Mouse (Mus musculus): ENCODE data around the gene Kat8. TPM values are rescaled to one million over a fixed set of nuclear protein-coding genes. Genes with fewer than 3 reads are reported as not detected.
A peak's percentile ranks its signal among the peaks of the same experiment; 100 is the strongest.

Gene Kat8
- 10 to 100 TPM; 34.7 to 35.4 TPM for total RNA-seq (2021)
- long read RNA-seq, experiment 1, transcript Kat8-201 (11 exons, 1,579 nt) = major isoform, 17 of 22 reads
- long read RNA-seq, experiment 1, partial matches to known transcripts = 3 of 22 reads
- long read RNA-seq, experiment 1, other reads (novel, unspliced or antisense) = 2 of 22 reads
- long read RNA-seq, experiment 2, transcript Kat8-201 (11 exons, 1,579 nt) = major isoform, 7 of 12 reads
- long read RNA-seq, experiment 2, partial matches to known transcripts = 3 of 12 reads
- long read RNA-seq, experiment 2, other reads (novel, unspliced or antisense) = 2 of 12 reads

GRCm38 (mm10) chr7:127912190-127912871 is at the start of gene Kat8:
Gene Kat8, plus strand, starts transcription at chr7:127912516.
- peak within 1 kb of the TSS; percentile 92 for H3K4me3 ChIP-seq
- intact Hi-C loops (cut with DNase I) = loop anchor here (2.0 kb wide), 3 partner anchors 22 to 54 kb away; partner anchors contain the start of genes Fus, Zfp646 and Zfp668
- no peak for TF ChIP-seq CTCF (IDR thresholded peaks at IDR 0.05)
- peak within 1 kb of the TSS; percentile 98 for H3K27ac ChIP-seq
- DNase-seq (ENCODE audit: extremely low spot score in 1 of 2, low spot score in 2 of 2) = peak; percentile 82 to 85

GRCm38 (mm10) chr7:127866434-127866833 is 45.9 kb upstream of the Kat8 start:
- TF ChIP-seq CTCF (IDR thresholded peaks at IDR 0.05) = no peak
- no peak for DNase-seq (ENCODE audit: extremely low spot score in 1 of 2, low spot score in 2 of 2)
- Histone ChIP-seq H3K27ac (no peak overlapping the region), H3K4me3 (no peak overlapping the region)
- intact Hi-C loops (cut with DNase I) = no loop called here

- Histone ChIP-seq H3K4me3 (no peak overlapping the region), H3K27ac (peak overlapping the region; percentile 47)
- DNase-seq (ENCODE audit: extremely low spot score in 1 of 2, low spot score in 2 of 2) = no peak
- intact Hi-C loops (cut with DNase I) = loop anchor here (2.0 kb wide), 1 partner anchor 15 kb away; no protein-coding TSS in a partner anchor
- TF ChIP-seq CTCF (IDR thresholded peaks at IDR 0.05) = no peak
Measured at GRCm38 (mm10) chr7:127867641-127868040, 44.7 kb upstream of the Kat8 start.

DNA sequence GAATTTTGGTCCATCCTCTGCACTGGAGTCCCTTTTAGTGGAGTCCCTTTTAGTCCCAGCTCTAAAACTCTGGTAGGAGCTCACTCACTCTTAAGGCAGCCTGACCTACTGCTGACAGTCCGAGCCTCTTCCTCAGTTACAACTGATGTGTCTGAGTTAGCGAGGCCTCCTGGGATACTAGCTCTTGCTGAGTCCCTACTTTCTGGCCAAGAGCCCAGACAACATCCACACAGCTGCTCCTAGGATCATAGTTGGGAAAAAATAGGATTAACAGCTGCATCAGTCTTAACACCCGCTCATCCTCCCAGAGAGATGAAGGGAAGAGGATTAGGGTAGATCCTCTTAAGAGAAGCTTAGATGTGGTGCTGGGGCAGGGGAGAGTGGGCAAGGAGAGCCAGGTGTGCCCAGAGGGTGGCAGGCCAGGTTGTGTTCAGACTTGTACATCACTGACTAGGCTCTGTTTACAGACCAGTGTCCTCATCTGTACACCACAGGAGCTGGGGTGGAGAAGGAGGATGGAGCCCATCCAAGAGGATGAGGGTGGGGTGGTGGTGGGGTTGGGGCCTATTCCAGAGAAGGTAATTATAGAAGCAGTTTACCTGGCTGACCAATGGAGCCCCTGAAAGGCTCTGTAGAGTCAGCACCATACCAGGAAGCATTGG is 43.0 kb upstream of the Kat8 start:
- intact Hi-C loops (cut with DNase I) = loop anchor here (2.0 kb wide), 1 partner anchor 16 kb away; no protein-coding TSS in a partner anchor
- no peak for DNase-seq (ENCODE audit: extremely low spot score in 1 of 2, low spot score in 2 of 2)
- H3K4me3 ChIP-seq = no peak overlapping the region
- H3K27ac ChIP-seq = peak overlapping the region; percentile 58
- TF ChIP-seq CTCF (IDR thresholded peaks at IDR 0.05) = no peak

DNA sequence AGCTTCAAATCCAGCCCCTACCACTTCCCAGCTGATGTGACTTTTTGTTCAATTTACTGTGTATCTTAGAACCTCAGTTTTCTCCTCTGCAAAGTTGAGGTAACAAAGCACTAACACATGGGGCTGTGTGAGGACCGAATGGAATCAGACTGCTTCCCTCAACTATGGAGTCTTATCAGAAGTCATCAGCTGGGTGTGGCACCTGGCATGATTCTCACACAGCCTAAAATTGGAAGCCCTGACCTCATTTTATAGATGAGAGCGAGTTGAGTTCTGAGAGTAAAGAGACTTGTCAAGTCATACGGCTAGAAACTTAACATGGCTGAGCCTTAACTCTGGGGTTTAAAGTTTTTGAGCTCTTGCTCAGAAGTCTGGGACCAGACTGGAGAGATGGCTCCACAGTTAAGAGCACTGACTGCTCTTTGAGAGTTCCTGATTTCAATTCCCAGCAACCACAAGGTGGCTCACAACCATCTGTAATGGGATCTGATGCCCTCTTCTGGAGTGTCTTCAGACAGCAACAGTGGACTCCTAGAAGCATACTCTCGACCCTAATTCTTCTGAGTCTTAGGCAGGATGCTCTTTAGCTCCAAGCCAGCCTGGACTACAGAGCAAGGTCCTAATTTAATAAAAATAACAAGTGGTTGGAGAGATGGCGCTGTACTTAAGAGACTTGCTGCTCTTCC is 42.0 kb upstream of the Kat8 start:
- Histone ChIP-seq H3K27ac (no peak overlapping the region), H3K4me3 (no peak overlapping the region)
- intact Hi-C loops (cut with DNase I) = no loop called here
- DNase-seq (ENCODE audit: extremely low spot score in 1 of 2, low spot score in 2 of 2) = no peak
- TF ChIP-seq CTCF (IDR thresholded peaks at IDR 0.05) = peak; percentile 6

GRCm38 (mm10) chr7:127874812-127875626 is 37.3 kb upstream of the Kat8 start:
- H3K4me3 ChIP-seq = peak overlapping the region; percentile 68
- no peak for DNase-seq (ENCODE audit: extremely low spot score in 1 of 2, low spot score in 2 of 2)
- peak overlapping the region; percentile 99 for H3K27ac ChIP-seq
- intact Hi-C loops (cut with DNase I) = loop anchor here (1.0 to 5.0 kb wide), 3 partner anchors 34 to 75 kb away; partner anchors contain the start of genes Hsd3b7, Stx1b and Stx4a
- no peak for TF ChIP-seq CTCF (IDR thresholded peaks at IDR 0.05)

DNA sequence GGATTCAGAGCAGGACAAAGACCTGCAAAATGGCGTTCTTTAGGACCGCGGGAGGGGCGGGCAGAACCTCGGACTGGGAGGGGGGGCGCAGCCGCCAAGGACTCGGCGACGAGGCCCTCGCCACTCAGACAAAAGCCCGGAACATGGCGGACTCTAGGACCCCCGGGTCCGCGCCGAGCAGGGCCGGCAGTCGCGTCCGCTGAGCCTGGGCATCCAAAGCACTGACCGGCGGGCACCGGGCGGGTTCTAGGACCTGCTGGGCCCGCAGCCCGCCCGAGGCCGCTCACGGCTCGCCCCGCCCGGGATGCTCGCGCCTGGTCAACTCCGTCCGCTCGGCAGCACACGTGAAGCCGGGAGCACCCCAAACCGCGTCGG is 36.7 kb upstream of the Kat8 start:
- no peak for TF ChIP-seq CTCF (IDR thresholded peaks at IDR 0.05)
- peak; percentile 93 to 94 for DNase-seq (ENCODE audit: extremely low spot score in 1 of 2, low spot score in 2 of 2)
- intact Hi-C loops (cut with DNase I) = loop anchor here (1.0 to 5.0 kb wide), 4 partner anchors 34 to 75 kb away; partner anchors contain the start of genes Hsd3b7, Kat8, Stx1b and Stx4a
- H3K4me3 ChIP-seq = peak overlapping the region; percentile 68
- H3K27ac ChIP-seq = peak overlapping the region; percentile 99

GRCm38 (mm10) chr7:127876041-127876466 is 36.3 kb upstream of the Kat8 start, which contains the start of gene Zfp646:
Gene Zfp646, plus strand, starts transcription at chr7:127876221.
- peak within 1 kb of the TSS; percentile 99 for H3K27ac ChIP-seq
- H3K4me3 ChIP-seq = peak within 1 kb of the TSS; percentile 68
- TF ChIP-seq CTCF (IDR thresholded peaks at IDR 0.05) = no peak
- intact Hi-C loops (cut with DNase I) = loop anchor here (2.0 to 5.0 kb wide), 2 partner anchors 37 to 54 kb away; partner anchors contain the start of genes Kat8, Stx1b and Stx4a
- DNase-seq (ENCODE audit: extremely low spot score in 1 of 2, low spot score in 2 of 2) = peak; percentile 71 to 74

DNA sequence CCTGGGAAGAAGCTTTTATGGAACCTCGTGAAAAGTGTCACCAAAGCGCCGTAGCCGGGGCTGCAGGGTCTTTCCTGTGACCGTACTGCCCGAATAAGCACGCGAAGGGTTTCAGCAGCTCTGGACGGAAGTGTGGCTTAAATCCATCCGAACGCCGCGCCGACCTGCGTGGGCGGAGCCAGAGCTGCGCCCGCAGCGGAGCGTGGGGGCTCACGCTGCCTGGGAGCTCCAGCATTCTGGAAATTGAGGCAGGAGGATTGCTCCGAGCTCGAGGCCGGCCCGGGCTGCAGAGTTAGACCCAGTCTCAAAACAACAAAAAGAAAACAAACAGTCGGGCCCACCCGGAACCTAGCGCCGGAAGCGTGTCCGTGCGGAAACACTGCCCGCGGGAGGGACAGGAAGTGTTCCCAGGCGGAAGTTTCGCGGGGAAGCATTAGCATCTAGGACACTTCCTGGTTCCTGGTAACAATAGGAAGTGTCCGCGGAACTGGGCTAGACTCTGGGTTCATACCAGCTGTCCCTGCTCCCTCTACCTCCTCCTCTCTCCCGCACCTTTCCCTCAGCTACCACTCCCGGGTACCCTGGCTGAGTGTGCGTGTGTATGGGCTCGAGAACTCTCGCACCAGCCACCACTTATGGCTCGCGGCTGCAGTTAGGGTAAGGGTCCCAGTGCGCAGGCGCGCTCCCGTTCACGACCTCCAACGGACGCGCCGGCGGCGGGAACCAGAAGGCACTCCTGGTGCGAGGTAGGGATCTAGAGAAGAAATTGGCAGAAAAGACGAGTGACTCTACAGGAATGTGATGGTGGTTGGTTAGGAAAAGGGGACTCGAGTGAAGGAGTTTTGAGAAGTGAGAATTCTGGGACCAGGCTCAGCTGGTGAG is 35.6 kb upstream of the Kat8 start, which contains the start of gene Zfp668:
Gene Zfp668, minus strand, starts transcription at position 362 of the 882 bp plus-strand sequence.
- peak; percentile 87 to 89 for DNase-seq (ENCODE audit: extremely low spot score in 1 of 2, low spot score in 2 of 2)
- TF ChIP-seq CTCF (IDR thresholded peaks at IDR 0.05) = no peak
- Histone ChIP-seq H3K27ac (peak within 1 kb of the TSS; percentile 99), H3K4me3 (peak within 1 kb of the TSS; percentile 68)
- intact Hi-C loops (cut with DNase I) = loop anchor here (2.0 to 5.0 kb wide), 2 partner anchors 36 to 54 kb away; partner anchors contain the start of genes Kat8, Stx1b and Stx4a

Data from left cerebral cortex, adult 2 months (tissue).